Mouse (Mus musculus) CD4-positive, CD25-positive, alpha-beta regulatory T cell (primary cell): ENCODE measurements around the gene Olfr512. TPM values are rescaled to one million over a fixed set of nuclear protein-coding genes. Genes with fewer than 3 reads are reported as not detected.

Experiments
- polyA plus RNA-seq: library from polyadenylated mRNA; unstranded; fragments of 100-300 nt; shearing (Covaris generic); gene quantifications from one replicate; pipeline ENCODE4 v1.2.1, GENCODE M21; 2017

Gene Olfr512
- polyA plus RNA-seq, result not detected

DNA sequence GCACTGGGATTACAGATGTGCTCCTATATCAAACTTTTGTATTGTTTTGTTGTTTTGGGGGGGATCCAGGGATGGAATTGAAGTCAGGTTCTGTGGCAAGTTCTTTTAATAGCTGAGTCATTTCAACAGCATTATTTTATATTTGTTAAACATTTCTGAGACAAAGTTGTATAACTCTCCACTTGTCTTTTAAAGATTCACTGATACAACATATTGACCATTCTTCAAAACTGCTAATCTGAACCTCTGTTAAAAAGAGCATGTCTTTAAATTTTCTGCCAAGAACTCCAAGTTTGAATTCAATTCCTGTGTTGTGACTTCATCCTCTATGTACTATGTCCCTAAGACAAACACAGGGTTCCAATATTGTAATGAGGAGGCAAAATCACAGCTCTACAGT lies at the start of gene Olfr512:
Olfr512 (plus strand) TSS at position 301 of the 400 bp plus-strand sequence.

DNA sequence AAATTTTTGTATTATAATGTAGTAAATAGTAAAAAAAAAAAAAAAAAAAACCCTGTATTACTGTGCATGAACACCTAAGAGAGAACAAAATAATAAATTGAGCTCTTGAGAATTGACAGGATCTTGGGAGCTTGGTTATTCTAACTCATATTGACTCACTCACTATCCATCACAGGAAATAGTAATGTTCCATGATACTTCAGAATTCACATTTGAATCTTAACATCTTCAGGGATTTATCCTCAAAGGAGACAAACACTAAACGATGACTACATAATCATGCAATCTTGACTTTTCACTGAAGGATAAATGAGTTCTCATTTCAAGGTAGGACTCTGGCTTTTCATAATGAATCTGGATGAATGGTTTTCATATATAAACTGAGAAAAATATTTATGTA lies 47.0 kb upstream of the Olfr512 start, which contains the start of gene Olfr510:
Olfr510 (plus strand) TSS at position 301 of the 400 bp plus-strand sequence.

DNA sequence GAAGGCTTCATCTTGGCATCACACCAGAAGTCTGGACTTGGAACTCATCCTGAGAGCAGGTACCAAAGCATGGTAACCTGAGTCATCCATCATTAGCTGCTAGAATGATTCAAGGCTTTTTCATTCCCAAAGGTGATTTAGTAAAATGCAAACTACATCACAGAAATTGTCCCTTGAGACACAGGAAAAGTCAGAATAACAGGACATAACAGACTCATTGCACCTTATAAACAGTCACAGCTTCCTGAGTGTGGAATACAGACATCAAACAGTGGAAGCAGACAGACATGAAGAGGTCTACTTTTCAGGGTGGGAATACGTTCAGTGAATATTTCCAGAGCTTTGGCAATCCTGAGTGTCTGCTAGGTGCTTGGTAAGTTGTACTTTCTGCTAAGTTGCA lies 37.6 kb downstream of the Olfr512 start, which contains the start of gene Olfr513:
Olfr513 (plus strand) TSS at position 301 of the 400 bp plus-strand sequence.

Other genes with a start within 250 kb of the Olfr512 start
- gene Olfr498, start 248.0 kb upstream of the Olfr512 start, polyA plus RNA-seq, result not detected
- 0.11 TPM for gene Olfr502, start 188.3 kb upstream of the Olfr512 start, polyA plus RNA-seq
- not detected for gene Olfr503, start 168.8 kb upstream of the Olfr512 start, polyA plus RNA-seq
- gene Olfr504, start 147.5 kb upstream of the Olfr512 start, polyA plus RNA-seq, result not detected
- not detected for gene Olfr506, start 102.5 kb upstream of the Olfr512 start, polyA plus RNA-seq
- not detected for gene Olfr507, start 91.5 kb upstream of the Olfr512 start, polyA plus RNA-seq
- not detected for gene Olfr508, start 83.3 kb upstream of the Olfr512 start, polyA plus RNA-seq
- not detected for gene Olfr509, start 61.4 kb upstream of the Olfr512 start, polyA plus RNA-seq
- not detected for gene Olfr510, start 46.9 kb upstream of the Olfr512 start, polyA plus RNA-seq
- gene Olfr513, start 37.7 kb downstream of the Olfr512 start, polyA plus RNA-seq, result not detected
- not detected for gene Olfr514, start 112.7 kb downstream of the Olfr512 start, polyA plus RNA-seq
- not detected for gene Olfr516, start 137.2 kb downstream of the Olfr512 start, polyA plus RNA-seq
- not detected for gene Olfr517, start 159.1 kb downstream of the Olfr512 start, polyA plus RNA-seq
- not detected for gene Olfr518, start 171.7 kb downstream of the Olfr512 start, polyA plus RNA-seq
- gene Olfr519, start 181.1 kb downstream of the Olfr512 start, polyA plus RNA-seq, result not detected
- gene Nlrp10, start 216.9 kb downstream of the Olfr512 start, polyA plus RNA-seq, result 0.19 TPM
- 138 TPM for gene Eif3f, start 221.1 kb downstream of the Olfr512 start, polyA plus RNA-seq
- 0.36 TPM for gene Tub, start 237.0 kb downstream of the Olfr512 start, polyA plus RNA-seq